Mouse (Mus musculus) retina, postnatal 7 days (tissue): ENCODE data around the gene Aurka.
A peak's percentile ranks its signal among the peaks of the same experiment; 100 is the strongest.

Experiments
- DNase-seq: peaks from one replicate; pipeline ENCODE4 v3.0.0-alpha.2; 2012; ENCODE audit warnings: low read depth, low spot score

The Aurka gene

GRCm38 (mm10) chr2:172329179-172329578, 41.2 kb downstream of the Aurka start:
- DNase-seq = peak; percentile 55

GRCm38 (mm10) chr2:172328248-172328647, 42.1 kb downstream of the Aurka start:
- DNase-seq = no peak

GRCm38 (mm10) chr2:172320878-172321277, 49.5 kb downstream of the Aurka start:
- DNase-seq = no peak

GRCm38 (mm10) chr2:172311731-172312130, 58.6 kb downstream of the Aurka start:
- DNase-seq = no peak

GRCm38 (mm10) chr2:172306544-172306943, 63.8 kb downstream of the Aurka start:
- no peak for DNase-seq
